20 mouse cellular contexts compared by ENCODE assay signal in the genomic region with DNA sequence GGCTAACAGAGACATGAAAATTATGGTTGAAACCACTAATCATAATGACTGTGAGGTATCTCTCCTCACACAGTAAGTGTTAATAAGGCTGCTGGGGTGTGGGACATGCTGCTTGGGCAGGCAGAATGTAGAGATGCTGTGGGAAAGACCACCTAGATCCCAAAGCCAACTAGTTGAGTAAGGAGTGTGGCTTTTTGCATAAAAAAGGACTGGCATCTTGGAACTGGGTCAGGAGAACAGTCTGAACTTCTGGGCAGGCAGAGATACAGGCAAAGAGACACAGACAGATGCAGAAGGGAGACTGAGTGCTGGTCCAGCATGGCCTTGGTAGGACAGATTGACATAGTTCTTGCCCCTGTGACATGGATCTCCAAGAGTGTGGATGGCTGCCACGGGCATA. TPM values are rescaled to one million over a fixed set of nuclear protein-coding genes. Genes with fewer than 3 reads are reported as not detected.
"Had no signal": no experiment of that assay in that cellular context is flagged by ENCODE, and none has a peak within 500 bp of the region (broad histone marks: within the 10 kb centered on the region; RNA-seq: fewer than 3 reads in every experiment).

No protein-coding gene starts in this region.

- H3K36me3 ChIP-seq: neural tube, embryonic 15.5 days; stomach, embryonic 15.5 days had no signal

- H3K27ac ChIP-seq: neural tube, embryonic 15.5 days; stomach, embryonic 15.5 days; stomach, postnatal 0 days had no signal

- H3K27me3 ChIP-seq: neural tube, embryonic 15.5 days; stomach, embryonic 15.5 days had no signal

- DNase-seq: retina, postnatal 1 day; right cerebral cortex, adult 18-20 months; right cerebral cortex, postnatal 14 days; right cerebral cortex, postnatal 25 days; right cerebral cortex, postnatal 4 days; spleen, adult 18-20 months; thymus, adult 18-20 months; thymus, adult 2 months; thymus, postnatal 14 days; thymus, postnatal 25 days; thymus, postnatal 36 days; thymus, postnatal 4 days had no signal

- H3K4me3 ChIP-seq: neural tube, embryonic 15.5 days; stomach, embryonic 15.5 days had no signal

- H3K9me3 ChIP-seq: stomach, embryonic 15.5 days had no signal

- H3K9ac ChIP-seq: neural tube, embryonic 15.5 days; stomach, embryonic 15.5 days had no signal

- H3K4me1 ChIP-seq: neural tube, embryonic 15.5 days; stomach, embryonic 15.5 days had no signal

RNA-seq across cellular contexts. Expression of a gene that starts 29.5 kb away (rescaled TPM):
- polyA plus RNA-seq: neural tube, embryonic 15.5 days; small intestine, adult 2 months; spleen, adult 2 months; testis, adult 2 months; thymus, adult 2 months had no signal

RNA-seq across cellular contexts. Expression of a gene that starts 55.1 kb away (rescaled TPM):
- polyA plus RNA-seq: neural tube, embryonic 14.5 days; small intestine, adult 2 months; thymus, adult 2 months; urinary bladder, adult 2 months had no signal
